Mouse (Mus musculus) intestine, postnatal 0 days (tissue): ENCODE data around the gene Adamts9. TPM values are rescaled to one million over a fixed set of nuclear protein-coding genes. Genes with fewer than 3 reads are reported as not detected.
A peak's percentile ranks its signal among the peaks of the same experiment; 100 is the strongest.

Source experiments
- ATAC-seq: fragments of 200-750 bp; cut with Nextera tagmentation; 2 replicates; pipeline ENCODE4 v1.8.0; 2017; ENCODE audit warnings: mild to moderate bottlenecking, moderate TSS enrichment, moderate library complexity
- H3K27ac ChIP-seq: fragments of 300-500 bp; sonication (generic); 2 replicates; pipeline ENCODE4 v1.5.1; 2014; ENCODE audit warnings: mild to moderate bottlenecking, low read depth, low read length, moderate library complexity
- H3K27me3 ChIP-seq: fragments of 300-500 bp; sonication (generic); replicated peaks from 2 replicates; pipeline ENCODE4 v1.6.1; 2014; ENCODE audit warnings: low read length, mixed read lengths; ENCODE audit not compliant: control insufficient read depth, insufficient read depth
- H3K36me3 ChIP-seq: fragments of 300-500 bp; sonication (generic); 2 replicates; pipeline ENCODE4 v1.6.1; 2014; ENCODE audit warnings: mild to moderate bottlenecking, moderate library complexity; ENCODE audit not compliant: control insufficient read depth, insufficient read depth
- H3K4me1 ChIP-seq: fragments of 300-500 bp; sonication (generic); replicated peaks from 2 replicates; pipeline ENCODE4 v1.6.1; 2014; ENCODE audit warnings: antibody characterized with exemption, low read length, mixed read lengths; ENCODE audit not compliant: control insufficient read depth, insufficient read depth
- H3K4me2 ChIP-seq: fragments of 300-500 bp; sonication (generic); replicated peaks from 2 replicates; pipeline ENCODE4 v1.6.1; 2014; ENCODE audit warnings: low read depth, mild to moderate bottlenecking, moderate library complexity
- H3K4me3 ChIP-seq: fragments of 300-500 bp; sonication (generic); 2 replicates; pipeline ENCODE4 v1.5.1; 2014; ENCODE audit warnings: low read depth, low read length
- H3K9ac ChIP-seq: fragments of 300-500 bp; sonication (generic); 2 replicates; pipeline ENCODE4 v1.6.1; 2014; ENCODE audit warnings: mild to moderate bottlenecking, low read depth, low read length
- H3K9me3 ChIP-seq: fragments of 300-500 bp; sonication (generic); 2 replicates; pipeline ENCODE4 v1.6.1; 2016; ENCODE audit warnings: mixed run types; ENCODE audit not compliant: control insufficient read depth
- CTCF ChIP-seq: sonication (generic); IDR thresholded peaks from 2 replicates; pipeline ENCODE4 v1.5.1; 2016; ENCODE audit warnings: low read depth, mild to moderate bottlenecking, control low read depth, antibody characterized with exemption, moderate library complexity
- WGBS: fragments of 180-500 bp; shearing (Covaris S2); extraction: QIAGEN DNeasy Blood & Tissue Kit; methylation state at CpG from one replicate; pipeline ENCODE4 v1.1.7; 2014; 5-methylcytosine and 5-hydroxymethylcytosine counted together
- polyA plus RNA-seq: library from polyadenylated mRNA; unstranded; fragments of >200 nt; fragmentation: Nextera tagmentation; extraction: Ambion mirVana; gene quantifications from 2 replicates; pipeline ENCODE4 v1.2.1, GENCODE M21; 2015

The Adamts9 gene
- polyA plus RNA-seq, 1 experiment from 2014 or later: 2.2 TPM

DNA sequence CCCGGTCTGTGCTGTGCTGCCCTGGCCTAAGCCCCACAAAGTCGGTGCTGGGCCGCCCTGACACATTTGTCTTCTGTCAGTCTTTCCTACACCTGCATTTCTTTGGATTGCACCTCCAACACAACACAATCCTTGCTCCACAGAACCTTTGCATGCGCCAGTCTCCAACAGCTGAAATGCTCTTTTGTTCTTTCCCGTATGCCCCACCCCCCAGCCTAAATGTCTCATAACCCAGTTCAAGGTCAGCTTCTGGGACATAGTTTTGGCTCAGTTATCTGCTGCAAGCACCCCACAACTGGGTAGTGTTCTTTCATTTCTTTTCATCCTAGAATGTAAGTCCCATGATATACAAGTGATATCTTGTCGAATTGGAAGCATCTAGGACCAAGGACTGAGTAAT is 161.8 kb downstream of the Adamts9 start:
- TF ChIP-seq CTCF: no peak
- H3K27ac ChIP-seq: no peak overlapping the region
- no peak overlapping the region for H3K9ac ChIP-seq
- no peaks in the 10 kb centered on the region for H3K36me3 ChIP-seq
- no peaks in the 10 kb centered on the region for H3K9me3 ChIP-seq
- H3K27me3 ChIP-seq: 0 out of 2 replicates have a peak, but pooled peaks cover 9% of the 10 kb centered on the region
- no peaks in the 10 kb centered on the region for H3K4me1 ChIP-seq
- ATAC-seq: no peak
- WGBS: 87% methylated on average over 6 of the region's 6 CpGs
- H3K4me2 ChIP-seq: no peak overlapping the region
- H3K4me3 ChIP-seq: no peak overlapping the region

DNA sequence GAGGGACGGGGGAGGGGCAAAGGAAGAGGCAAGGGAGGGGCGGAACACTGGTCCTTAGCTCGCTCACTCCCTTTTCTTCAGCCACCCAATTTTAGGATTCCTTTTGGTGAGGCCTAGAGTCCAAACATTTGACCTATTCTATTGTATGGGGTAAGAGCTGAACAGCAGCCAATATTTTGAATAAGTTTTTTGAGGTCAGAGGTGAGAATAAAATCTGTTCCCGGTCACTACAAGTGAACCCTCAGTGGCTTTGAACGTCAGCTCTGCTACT is 163.4 kb downstream of the Adamts9 start:
- Histone ChIP-seq H3K36me3 (no peaks in the 10 kb centered on the region), H3K9me3 (no peaks in the 10 kb centered on the region), H3K27me3 (no peaks in the 10 kb centered on the region), H3K4me1 (no peaks in the 10 kb centered on the region), H3K9ac (no peak overlapping the region), H3K4me2 (no peak overlapping the region), H3K4me3 (no peak overlapping the region), H3K27ac (no peak overlapping the region)
- WGBS: 39% methylated on average over 5 of the region's 5 CpGs
- no peak for TF ChIP-seq CTCF
- no peak for ATAC-seq

DNA sequence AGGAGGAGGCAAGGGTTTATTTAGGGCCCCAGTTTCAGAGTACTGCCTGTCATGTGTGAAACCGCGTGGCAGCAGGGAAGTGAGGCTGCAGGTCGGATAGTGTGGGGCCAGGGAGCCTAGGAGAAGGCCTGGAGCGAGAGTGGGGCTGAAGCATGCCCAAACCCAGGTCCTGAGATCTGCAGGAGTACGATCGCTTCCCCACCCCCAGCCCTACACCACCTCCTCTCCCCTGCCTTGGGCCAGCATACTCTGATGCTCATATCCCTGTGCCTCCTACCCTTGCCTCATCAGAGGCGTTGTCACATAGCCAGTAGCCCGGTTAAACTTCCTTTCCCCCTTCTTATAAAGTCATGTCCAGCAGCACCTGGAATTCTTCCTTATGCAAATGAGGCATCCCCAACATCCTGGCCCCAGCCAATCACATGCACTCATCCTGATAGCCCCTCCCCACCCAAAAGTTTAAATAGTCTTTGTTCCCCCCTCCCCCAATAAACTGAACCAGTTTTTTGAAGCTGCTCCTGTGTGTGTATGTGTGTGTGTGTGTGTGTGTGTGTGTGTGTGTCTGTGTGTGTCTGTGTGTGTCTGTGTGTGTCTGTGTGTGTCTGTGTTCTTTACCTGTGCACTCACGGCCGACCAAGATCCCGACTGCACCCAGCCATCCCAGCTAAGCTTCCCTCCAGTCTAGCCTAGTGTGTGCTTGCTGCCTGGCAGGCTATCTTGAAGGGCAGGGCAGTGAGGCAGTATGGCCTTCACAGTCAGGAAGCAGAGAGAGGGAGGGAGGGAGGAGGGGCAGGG is 164.0 kb downstream of the Adamts9 start:
- H3K9ac ChIP-seq: no peak overlapping the region
- ATAC-seq: no peak
- WGBS: 81% methylated on average over 11 of the region's 11 CpGs

DNA sequence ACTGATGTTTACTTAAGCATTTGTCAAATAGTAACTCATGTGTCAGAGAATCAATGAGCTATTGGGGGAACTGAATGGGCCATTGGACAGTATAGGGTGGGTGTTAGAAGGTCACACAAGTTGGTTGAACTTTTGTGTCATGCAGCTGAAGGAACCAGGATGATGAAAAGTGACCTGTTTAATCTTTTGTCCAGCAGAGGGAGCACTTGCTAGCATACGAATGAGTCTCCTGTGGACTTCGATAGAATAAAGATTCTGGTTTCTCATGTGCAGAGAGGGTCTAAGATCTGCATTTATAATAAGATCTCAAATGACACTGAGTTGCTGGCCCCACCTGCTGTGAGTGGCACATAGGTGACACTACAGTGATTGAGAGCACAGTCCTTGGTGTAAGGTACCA is 166.9 kb downstream of the Adamts9 start:
- H3K27ac ChIP-seq: no peak overlapping the region
- H3K9me3 ChIP-seq: no peaks in the 10 kb centered on the region
- no peak overlapping the region for H3K4me2 ChIP-seq
- no peaks in the 10 kb centered on the region for H3K4me1 ChIP-seq
- peak; percentile 81 for TF ChIP-seq CTCF
- ATAC-seq: no peak
- H3K9ac ChIP-seq: no peak overlapping the region
- WGBS: 15% methylated on average over 2 of the region's 2 CpGs
- H3K27me3 ChIP-seq: no peaks in the 10 kb centered on the region
- H3K36me3 ChIP-seq: no peaks in the 10 kb centered on the region
- H3K4me3 ChIP-seq: no peak overlapping the region

More for the DNA sequence above, 164.0 kb downstream of the Adamts9 start:
- H3K4me1 ChIP-seq: no peaks in the 10 kb centered on the region
- H3K4me2 ChIP-seq: no peak overlapping the region
- no peak overlapping the region for H3K4me3 ChIP-seq
- H3K27me3 ChIP-seq: no peaks in the 10 kb centered on the region
- no peaks in the 10 kb centered on the region for H3K36me3 ChIP-seq
- no peak overlapping the region for H3K27ac ChIP-seq
- no peak for TF ChIP-seq CTCF
- H3K9me3 ChIP-seq: no peaks in the 10 kb centered on the region

DNA sequence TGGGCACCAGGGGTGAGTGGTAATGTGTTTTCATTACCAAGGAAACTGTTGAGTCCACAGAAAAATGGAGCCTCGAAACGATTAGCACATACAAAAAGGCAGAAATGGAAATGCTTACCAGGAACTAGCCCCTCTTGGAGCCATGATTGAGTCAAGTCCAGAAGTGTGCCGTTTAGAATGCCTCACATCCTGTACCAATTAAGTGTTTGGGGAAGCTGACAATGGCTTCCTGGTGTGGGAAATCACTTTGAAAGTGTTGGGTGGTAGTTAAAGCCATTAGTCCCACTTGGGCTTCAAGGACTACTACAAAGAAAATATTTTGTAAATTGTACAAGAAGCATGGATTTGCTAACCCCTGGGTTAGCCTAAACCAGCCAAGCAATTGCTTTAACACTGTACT is 180.9 kb downstream of the Adamts9 start:
- WGBS: 70% methylated on average over 3 of the region's 3 CpGs
- Histone ChIP-seq H3K4me1 (no peaks in the 10 kb centered on the region), H3K4me2 (no peak overlapping the region), H3K9me3 (no peaks in the 10 kb centered on the region), H3K4me3 (no peak overlapping the region), H3K27ac (no peak overlapping the region), H3K9ac (no peak overlapping the region), H3K36me3 (no peaks in the 10 kb centered on the region), H3K27me3 (no peaks in the 10 kb centered on the region)
- no peak for TF ChIP-seq CTCF
- ATAC-seq: no peak

DNA sequence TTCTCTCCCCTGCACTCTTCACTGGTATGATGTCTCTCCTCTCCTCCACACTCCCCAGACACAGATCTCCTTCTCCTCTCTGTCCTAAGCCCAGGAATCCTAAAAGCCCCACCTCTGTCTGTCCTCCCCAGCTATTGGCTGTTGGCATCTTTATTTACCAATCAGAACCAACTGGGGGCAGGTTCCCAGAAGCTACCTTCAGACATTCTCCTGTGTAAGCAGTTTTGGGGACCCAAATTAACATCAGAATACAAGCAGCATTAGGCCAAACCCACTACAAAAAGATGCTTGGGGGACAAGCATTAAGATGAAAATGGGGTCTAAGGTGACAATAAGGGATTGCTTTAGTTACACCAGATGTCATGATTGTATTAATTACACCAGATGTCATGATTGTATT is 183.7 kb downstream of the Adamts9 start:
- no peak for ATAC-seq
- Histone ChIP-seq H3K4me1 (no peaks in the 10 kb centered on the region), H3K36me3 (no peaks in the 10 kb centered on the region), H3K4me3 (no peak overlapping the region), H3K4me2 (no peak overlapping the region), H3K27ac (no peak overlapping the region), H3K9ac (no peak overlapping the region), H3K9me3 (no peaks in the 10 kb centered on the region), H3K27me3 (no peaks in the 10 kb centered on the region)
- TF ChIP-seq CTCF: no peak

DNA sequence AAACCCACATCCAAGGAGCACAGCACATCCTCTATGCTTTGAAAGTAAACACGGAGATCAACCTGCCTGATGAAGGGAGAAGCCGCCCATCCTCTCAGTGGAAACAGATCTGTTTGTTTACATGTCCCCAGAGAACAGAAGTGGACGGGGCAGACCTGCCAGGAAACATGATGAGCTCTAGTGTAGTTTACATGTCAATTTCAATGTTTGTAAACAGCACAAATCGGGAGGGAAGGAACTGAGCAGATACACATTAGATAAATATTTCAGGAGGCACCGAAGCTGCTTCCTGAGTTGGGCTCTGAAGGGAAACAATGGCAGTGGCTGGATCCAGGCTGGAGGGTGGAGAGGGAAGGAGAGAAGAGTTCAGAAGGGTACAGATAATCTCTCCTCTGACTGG is 187.5 kb downstream of the Adamts9 start:
- no peak overlapping the region for H3K27ac ChIP-seq
- no peaks in the 10 kb centered on the region for H3K9me3 ChIP-seq
- WGBS: 14% methylated on average over 5 of the region's 5 CpGs
- no peak for ATAC-seq
- no peaks in the 10 kb centered on the region for H3K4me1 ChIP-seq
- H3K4me2 ChIP-seq: no peak overlapping the region
- no peak overlapping the region for H3K9ac ChIP-seq
- H3K36me3 ChIP-seq: no peaks in the 10 kb centered on the region
- no peak overlapping the region for H3K4me3 ChIP-seq
- no peaks in the 10 kb centered on the region for H3K27me3 ChIP-seq
- TF ChIP-seq CTCF: no peak
